In genomic region chr12:103477461-103478015, GRCm38 (mm10) we compare ENCODE assay signal across 33 mouse cellular contexts. TPM values are rescaled to one million over a fixed set of nuclear protein-coding genes. Genes with fewer than 3 reads are reported as not detected.
A peak's percentile ranks its signal among the peaks of the same experiment; 100 is the strongest.
DNase-seq lines count a peak whose midpoint lies in the region; ATAC-seq and TF ChIP-seq lines count a peak whose summit lies in the region.
"Had no signal": no experiment of that assay in that cellular context is flagged by ENCODE, and none has a peak within 500 bp of the region (broad histone marks: within the 10 kb centered on the region; RNA-seq: fewer than 3 reads in every experiment).

No protein-coding gene starts in this region.

- no peak for ATAC-seq in megakaryocyte progenitor cell, adult 5-6 weeks (replicated peaks; ENCODE audit: poor library complexity)
- ATAC-seq: activated CD4-positive, CD25-positive, alpha-beta regulatory T cell, adult 4 months; CD4-positive, CD25-positive, alpha-beta regulatory T cell, adult 4 months; forebrain, embryonic 15.5 days; hindbrain, postnatal 0 days; inflammation-experienced regulatory T-cells, adult 6 months had no signal

- intact Hi-C loops in gastrocnemius, adult 2 months (cut with DNase I), result no loop called here

- peaks cover 13% of the 10 kb centered on the region for H3K4me1 ChIP-seq in brown adipose tissue, adult 24 weeks (ENCODE audit: control insufficient read depth, insufficient read depth, insufficient read length, low read length)
- H3K4me1 ChIP-seq: embryonic facial prominence, embryonic 10.5 days; embryonic facial prominence, embryonic 13.5 days; forebrain, embryonic 12.5 days; forebrain, embryonic 15.5 days; heart, embryonic 13.5 days had no signal

- TF ChIP-seq CTCF in gastrocnemius, adult 2 months (IDR thresholded peaks at IDR 0.05), result no peak
- no peak for TF ChIP-seq CTCF in layer of hippocampus, adult 2 months (conservative IDR thresholded peaks at IDR 0.05)

- H3K27ac ChIP-seq in gastrocnemius, adult 2 months, result peak overlapping the region; percentile 35
- peak overlapping the region; percentile 2; the same call in 1 of the 2 replicates for H3K27ac ChIP-seq in layer of hippocampus, adult 2 months
- H3K27ac ChIP-seq in brown adipose tissue, adult 24 weeks (replicated peaks; ENCODE audit: low read depth, low read length), result peak overlapping the region; percentile 99
- H3K27ac ChIP-seq: embryonic facial prominence, embryonic 10.5 days; embryonic facial prominence, embryonic 13.5 days; forebrain, embryonic 12.5 days; forebrain, embryonic 15.5 days; heart, embryonic 13.5 days; hindbrain, embryonic 14.5 days; hindbrain, postnatal 0 days had no signal

- DNase-seq in gastrocnemius, adult 2 months, result peak; percentile 47
- no peak for DNase-seq in gastrocnemius, postnatal 25 days
- no peak for DNase-seq in layer of hippocampus, adult 2 months (ENCODE audit: low spot score in 2 of 2)
- no peak for DNase-seq in layer of hippocampus, adult 18-20 months (ENCODE audit: low spot score in 2 of 2)
- DNase-seq in retina, embryonic 14.5 days (ENCODE audit: low spot score), result peak; percentile 0
- no peak for DNase-seq in retina, postnatal 1 day
- DNase-seq: cerebellum, adult 11-12 months; cerebellum, adult 8-10 months; cerebellum, postnatal 10 days; cerebellum, postnatal 36 days; embryo, embryonic 11 days; gastrocnemius, postnatal 10 days; heart, adult 18-20 months; heart, postnatal 14 days; heart, postnatal 4 days had no signal

- no peak overlapping the region for H3K4me3 ChIP-seq in gastrocnemius, adult 2 months
- H3K4me3 ChIP-seq in layer of hippocampus, adult 2 months, result no peak overlapping the region
- no peak overlapping the region for H3K4me3 ChIP-seq in brown adipose tissue, adult 24 weeks (ENCODE audit: insufficient read depth, low read depth, low read length)
- H3K4me3 ChIP-seq: embryonic facial prominence, embryonic 10.5 days; embryonic facial prominence, embryonic 13.5 days; erythroblast, embryonic 14.5 days; forebrain, embryonic 12.5 days; forebrain, embryonic 15.5 days; heart, embryonic 13.5 days had no signal

RNA-seq across cellular contexts. Expression of gene Ifi27l2b, which starts 20.5 kb away (rescaled TPM):
- total RNA-seq in gastrocnemius, adult 2 months (2021), result not detected
- total RNA-seq in gastrocnemius, postnatal 25 days (2021), result not detected
- total RNA-seq in layer of hippocampus, adult 2 months (2021), result not detected
- total RNA-seq in layer of hippocampus, adult 18-20 months (2021), result not detected
- polyA plus RNA-seq in brown adipose tissue, adult 24 weeks (2012; ENCODE audit: insufficient read depth, insufficient read length, missing spikeins), result not detected in 2 replicates
- total RNA-seq in megakaryocyte progenitor cell, adult 5-6 weeks (2015), result not detected in 2 replicates
- not detected in 2 replicates for total RNA-seq in megakaryocyte progenitor cell, adult 5-6 weeks (2017)
- total RNA-seq: adrenal gland, adult 18-20 months; adrenal gland, postnatal 4 days; gastrocnemius, postnatal 10 days; gastrocnemius, postnatal 4 days; heart, adult 18-20 months; heart, postnatal 14 days; heart, postnatal 4 days; hindbrain, postnatal 0 days; MEL had no signal
- polyA plus RNA-seq: activated CD4-positive, CD25-positive, alpha-beta regulatory T cell, adult 4 months; embryonic facial prominence, embryonic 10.5 days; embryonic facial prominence, embryonic 13.5 days; erythroblast, embryonic 14.5 days; forebrain, embryonic 12.5 days; forebrain, embryonic 15.5 days; heart, embryonic 13.5 days; hindbrain, embryonic 11.5 days; hindbrain, embryonic 14.5 days; hindbrain, postnatal 0 days; inflammation-experienced regulatory T-cells, adult 6 months had no signal

RNA-seq across cellular contexts. Expression of gene Ifi27l2a, which starts 34.1 kb away (rescaled TPM):
- 10 to 100 TPM in 1 of 2 experiments, 1 to 10 TPM in 1; 5.9 to 11.1 TPM for total RNA-seq in gastrocnemius, adult 2 months (2021)
- total RNA-seq in gastrocnemius, postnatal 25 days (2021), result 10 to 100 TPM in 1 of 2 experiments, 1 to 10 TPM in 1; 6.4 to 44.3 TPM
- total RNA-seq in layer of hippocampus, adult 2 months (2021), result under 1 TPM; 0.91 to 0.92 TPM
- total RNA-seq in layer of hippocampus, adult 18-20 months (2021), result 1 to 10 TPM; 1.6 to 1.7 TPM
- 1,113 and 2,189 TPM in 2 replicates for polyA plus RNA-seq in brown adipose tissue, adult 24 weeks (2012; ENCODE audit: insufficient read depth, insufficient read length, missing spikeins)
- total RNA-seq in megakaryocyte progenitor cell, adult 5-6 weeks (2015), result 6.0 and 9.2 TPM in 2 replicates
- 11.5 and 11.6 TPM in 2 replicates for total RNA-seq in megakaryocyte progenitor cell, adult 5-6 weeks (2017)

RNA-seq across cellular contexts. Expression of gene Ifi27, which starts 43.5 kb away (rescaled TPM):
- total RNA-seq in gastrocnemius, adult 2 months (2021), result 10 to 100 TPM; 46.8 to 61.0 TPM
- total RNA-seq in gastrocnemius, postnatal 25 days (2021), result 10 to 100 TPM; 62.8 to 80.9 TPM
- total RNA-seq in layer of hippocampus, adult 2 months (2021), result 100 to 1,000 TPM in 1 of 2 experiments, 10 to 100 TPM in 1; 97.3 to 106 TPM
- total RNA-seq in layer of hippocampus, adult 18-20 months (2021), result 100 to 1,000 TPM; 119 to 120 TPM
- 2,121 and 2,899 TPM in 2 replicates for polyA plus RNA-seq in brown adipose tissue, adult 24 weeks (2012; ENCODE audit: insufficient read depth, insufficient read length, missing spikeins)
- total RNA-seq in megakaryocyte progenitor cell, adult 5-6 weeks (2015), result 61.5 and 79.9 TPM in 2 replicates
- total RNA-seq in megakaryocyte progenitor cell, adult 5-6 weeks (2017), result 51.8 and 55.5 TPM in 2 replicates

RNA-seq across cellular contexts. Expression of gene Ddx24, which starts 51.9 kb away (rescaled TPM):
- total RNA-seq in gastrocnemius, adult 2 months (2021), result 10 to 100 TPM; 75.2 to 83.5 TPM
- 10 to 100 TPM; 54.4 to 59.7 TPM for total RNA-seq in gastrocnemius, postnatal 25 days (2021)
- 100 to 1,000 TPM; 235 to 239 TPM for total RNA-seq in layer of hippocampus, adult 2 months (2021)
- 100 to 1,000 TPM; 247 to 250 TPM for total RNA-seq in layer of hippocampus, adult 18-20 months (2021)
- 47.9 and 50.2 TPM in 2 replicates for polyA plus RNA-seq in brown adipose tissue, adult 24 weeks (2012; ENCODE audit: insufficient read depth, insufficient read length, missing spikeins)
- total RNA-seq in megakaryocyte progenitor cell, adult 5-6 weeks (2015), result 77.9 and 79.7 TPM in 2 replicates
- total RNA-seq in megakaryocyte progenitor cell, adult 5-6 weeks (2017), result 82.6 and 119 TPM in 2 replicates

RNA-seq across cellular contexts. Expression of gene Ppp4r4, which starts 54.5 kb away (rescaled TPM):
- total RNA-seq in gastrocnemius, adult 2 months (2021), result under 1 TPM; 0.25 to 0.31 TPM
- under 1 TPM; 0.29 to 0.33 TPM for total RNA-seq in gastrocnemius, postnatal 25 days (2021)
- total RNA-seq in layer of hippocampus, adult 2 months (2021), result 10 to 100 TPM; 47.8 to 50.5 TPM
- 10 to 100 TPM; 44.6 to 50.3 TPM for total RNA-seq in layer of hippocampus, adult 18-20 months (2021)
- 1.0 and 3.8 TPM in 2 replicates for polyA plus RNA-seq in brown adipose tissue, adult 24 weeks (2012; ENCODE audit: insufficient read depth, insufficient read length, missing spikeins)
- total RNA-seq in megakaryocyte progenitor cell, adult 5-6 weeks (2015), result 0.10 TPM in 1 of 2 replicates, not detected in the other
- total RNA-seq in megakaryocyte progenitor cell, adult 5-6 weeks (2017), result not detected in 2 replicates
- polyA plus RNA-seq: erythroblast, embryonic 14.5 days had no signal

Comparison
In these comparisons a context has a peak if more than half of its experiments do, and no peak if none do; other contexts are left out.
1. DNase-seq: peak in gastrocnemius, adult 2 months (single experiment) and retina, embryonic 14.5 days (single experiment); none in gastrocnemius, postnatal 25 days (single experiment), layer of hippocampus, adult 2 months (0 of 2), layer of hippocampus, adult 18-20 months (0 of 2) and retina, postnatal 1 day (single experiment).
2. H3K27ac ChIP-seq: peak in every context shown above with its lines; median percentile 99 in brown adipose tissue, adult 24 weeks; 35 in gastrocnemius, adult 2 months; 2 in layer of hippocampus, adult 2 months.